Mouse (Mus musculus): ENCODE measurements around the gene Mus81. TPM values are rescaled to one million over a fixed set of nuclear protein-coding genes. Genes with fewer than 3 reads are reported as not detected.

The Mus81 gene
- total and polyA plus RNA-seq, 3 experiments: 20.4 to 29.3 (median 28.8) TPM

DNA sequence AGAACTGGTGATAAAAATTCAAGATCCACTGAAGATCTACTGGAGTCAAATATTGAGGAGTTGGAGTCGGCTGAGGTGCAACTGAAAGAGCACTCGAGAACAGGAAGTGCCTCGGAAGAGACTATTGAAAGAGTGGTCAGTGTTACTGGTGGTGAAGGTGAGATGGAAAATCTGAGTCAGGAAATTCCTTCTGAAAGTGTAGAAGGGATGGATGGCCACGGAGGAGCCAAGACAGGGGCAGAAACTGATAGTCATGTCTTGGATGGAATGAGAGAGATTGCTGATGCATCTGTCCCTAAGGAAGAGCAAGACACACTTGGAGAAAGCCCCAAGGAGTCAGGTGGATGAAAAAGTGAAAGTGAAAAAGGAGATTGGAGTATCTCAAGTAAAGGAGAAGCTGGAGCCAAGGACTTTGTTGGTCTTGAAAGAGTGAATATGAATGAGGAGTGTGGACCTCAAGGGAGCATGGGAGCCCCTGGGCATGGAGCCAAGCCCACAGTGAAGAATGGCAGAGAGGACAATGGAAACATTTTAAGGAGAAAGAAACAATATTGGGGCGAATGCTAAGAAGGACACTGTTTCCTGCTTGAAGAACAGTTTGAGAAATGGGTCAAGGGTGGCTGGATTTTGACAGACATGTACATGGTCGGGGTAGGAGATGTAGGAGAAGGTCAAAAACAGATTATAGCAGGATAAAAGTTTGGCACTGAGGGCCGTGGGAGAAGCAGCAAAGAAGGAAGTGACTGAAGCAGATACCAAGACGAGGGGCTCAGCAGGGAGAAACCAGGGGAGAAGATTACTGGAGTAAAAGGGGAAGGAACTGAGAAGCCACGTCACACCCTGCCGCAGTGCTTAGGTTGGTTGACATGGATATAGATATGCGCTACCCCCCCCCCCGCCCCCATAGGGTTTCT is 24.1 kb upstream of the Mus81 start (continued):
- TF ChIP-seq USF2 (conservative IDR thresholded peaks at IDR 0.05; ENCODE audit: low read depth, low read length) (no peak), JUND (conservative IDR thresholded peaks at IDR 0.05; ENCODE audit: low read depth, low read length) (peak; percentile 97), MXI1 (IDR thresholded peaks at IDR 0.05; ENCODE audit: low read depth, low read length) (peak; percentile 44; the same call in 1 of the 2 replicates), ZNF384 (IDR thresholded peaks at IDR 0.05; ENCODE audit: low read depth, low read length) (no peak), MAZ (IDR thresholded peaks at IDR 0.05; ENCODE audit: low read depth, low read length) (no peak), ZMIZ1 (IDR thresholded peaks at IDR 0.05; ENCODE audit: low read depth, low read length) (no peak), CHD1 (IDR thresholded peaks at IDR 0.05; ENCODE audit: low read depth, low read length) (no peak), ETS1 (conservative IDR thresholded peaks at IDR 0.05; ENCODE audit: low read depth, low read length) (peak; percentile 70), BHLHE40 (IDR thresholded peaks at IDR 0.05; ENCODE audit: low read depth, low read length) (peak; percentile 64; the same call in 1 of the 2 replicates), NELFE (IDR thresholded peaks at IDR 0.05; ENCODE audit: low read depth, low read length) (no peak), JUN (IDR thresholded peaks at IDR 0.05; ENCODE audit: insufficient read depth, low read depth, low read length) (peak; percentile 96), E2F4 (IDR thresholded peaks at IDR 0.05; ENCODE audit: insufficient replicate concordance, low read depth, low read length) (no peak), CTCF (conservative IDR thresholded peaks at IDR 0.05 in 1 of 2, IDR thresholded peaks at IDR 0.05 in 1 of 2; ENCODE audit: low read depth in 2 of 2, low read length in 2 of 2) (no peak), MEF2A (IDR thresholded peaks at IDR 0.05; ENCODE audit: borderline replicate concordance, low read depth, low read length) (peak; percentile 15; the same call in 1 of the 2 replicates), MYC (IDR thresholded peaks at IDR 0.05; ENCODE audit: low read depth, low read length) (no peak), GABPA (IDR thresholded peaks at IDR 0.05; ENCODE audit: insufficient replicate concordance, low read depth, low read length) (no peak), TBP (conservative IDR thresholded peaks at IDR 0.05; ENCODE audit: low read depth, low read length) (no peak), TCF12 (IDR thresholded peaks at IDR 0.05; ENCODE audit: low read depth, low read length) (peak; percentile 42; the same call in 1 of the 2 replicates), EP300 (IDR thresholded peaks at IDR 0.05; ENCODE audit: low read length) (peak; percentile 90), HCFC1 (IDR thresholded peaks at IDR 0.05; ENCODE audit: low read depth, low read length) (peak; percentile 19; the same call in 1 of the 2 replicates), ELF1 (IDR thresholded peaks at IDR 0.05; ENCODE audit: low read depth, low read length) (peak; percentile 76), KAT2A (IDR thresholded peaks at IDR 0.05; ENCODE audit: insufficient replicate concordance, low read length) (no peak)

GRCm38 (mm10) chr19:5511074-5511632 is 23.0 kb upstream of the Mus81 start:
- peak overlapping the region; percentile 61 for H3K9ac ChIP-seq (ENCODE audit: insufficient read depth, low read depth)
- in situ Hi-C loops (cut with MboI; ENCODE audit: low pct_ligation_motif_present, low pct_unique_long_range_greater_than_20kb, low sequenced_read_pairs) (no loop called here), dilution Hi-C loops (cut with MboI; ENCODE audit: extremely low pct_ligation_motif_present, extremely low pct_unique_long_range_greater_than_20kb, low sequenced_read_pairs) (no loop called here)
- H3K4me2 ChIP-seq (ENCODE audit: insufficient read depth, low read depth, poor library complexity, severe bottlenecking): peak overlapping the region; percentile 86
- H3K9me3 ChIP-seq (replicated peaks; ENCODE audit: low read length): no peaks in the 10 kb centered on the region
- H3K27me3 ChIP-seq (replicated peaks): peaks cover 3% of the 10 kb centered on the region
- TF ChIP-seq PAX5 (IDR thresholded peaks at IDR 0.05; ENCODE audit: low read length) (no peak), CHD1 (IDR thresholded peaks at IDR 0.05; ENCODE audit: low read depth, low read length) (0 out of 2 replicates have a peak, but pooled peaks have one; percentile 5), ZMIZ1 (IDR thresholded peaks at IDR 0.05; ENCODE audit: low read depth, low read length) (0 out of 2 replicates have a peak, but pooled peaks have one; percentile 6), MAX (IDR thresholded peaks at IDR 0.05; ENCODE audit: low read length) (0 out of 2 replicates have a peak, but pooled peaks have one; percentile 19), SIN3A (IDR thresholded peaks at IDR 0.05; ENCODE audit: low read length) (no peak; the same call in 1 of the 2 replicates)
- H3K4me3 ChIP-seq (replicated peaks in 1 of 3; ENCODE audit: low read depth in 2 of 3, low read length in 2 of 3, poor library complexity in 1 of 3): peak overlapping the region; percentile 56 to 64 (median 63)
- H3K27ac ChIP-seq (ENCODE audit: insufficient read depth, low read depth): no peak overlapping the region
- H3K79me2 ChIP-seq (replicated peaks; ENCODE audit: control insufficient read depth, extremely low read depth, insufficient read depth, poor library complexity, severe bottlenecking): no peaks in the 10 kb centered on the region
- no peaks in the 10 kb centered on the region for H3K36me3 ChIP-seq (replicated peaks in 1 of 2; ENCODE audit: control insufficient read depth in 1 of 2, insufficient read depth in 1 of 2, low read length in 1 of 2)
- DNase-seq (ENCODE audit: extremely low read depth): no peak
- peaks cover 6 to 31% of the 10 kb centered on the region in 2 experiments for H3K4me1 ChIP-seq (ENCODE audit: control insufficient read depth in 1 of 2, insufficient read depth in 2 of 2)

Measured in CH12.LX (cell line).